Mouse (Mus musculus): ENCODE data around the gene Pitx3.

GRCm38 (mm10) chr19:46136639-46137580, 11.2 kb downstream of the Pitx3 start:
- TF ChIP-seq CTCF (IDR thresholded peaks at IDR 0.05; ENCODE audit: low read depth), result peak; percentile 89
- no peak for TF ChIP-seq EP300 (optimal IDR thresholded peaks at IDR 0.05)

Data from stomach, postnatal 0 days (tissue).